Mouse (Mus musculus): ENCODE measurements around the gene Rab3gap2. TPM values are rescaled to one million over a fixed set of nuclear protein-coding genes. Genes with fewer than 3 reads are reported as not detected.

The Rab3gap2 gene
- polyA plus RNA-seq, 1 experiment from 2014 or later: 13.8 TPM

GRCm38 (mm10) chr1:185243013-185243412 lies 39.1 kb downstream of the Rab3gap2 start:
- Histone ChIP-seq H3K9me3 (replicated peaks; ENCODE audit: control insufficient read depth, low read length) (no peaks in the 10 kb centered on the region), H3K4me3 (ENCODE audit: low read depth, low read length) (no peak overlapping the region), H3K4me1 (ENCODE audit: control insufficient read depth, low read depth, low read length) (no peaks in the 10 kb centered on the region), H3K27ac (ENCODE audit: low read length) (no peak overlapping the region), H3K36me3 (ENCODE audit: control insufficient read depth, insufficient read depth) (peaks cover 15% of the 10 kb centered on the region), H3K9ac (ENCODE audit: low read depth, low read length) (no peak overlapping the region), H3K4me2 (ENCODE audit: low read depth, low read length) (no peak overlapping the region), H3K27me3 (ENCODE audit: control insufficient read depth, insufficient read depth, low read depth, low read length) (no peaks in the 10 kb centered on the region)
- 78% methylated on average over 8 of the region's 8 CpGs for WGBS (ENCODE audit: insufficient replicate concordance)
- no peak for ATAC-seq (ENCODE audit: low read depth)

GRCm38 (mm10) chr1:185245456-185245855 lies 41.5 kb downstream of the Rab3gap2 start:
- 72% methylated on average over 7 of the region's 7 CpGs for WGBS (ENCODE audit: insufficient replicate concordance)
- Histone ChIP-seq H3K9ac (ENCODE audit: low read depth, low read length) (no peak overlapping the region), H3K4me3 (ENCODE audit: low read depth, low read length) (no peak overlapping the region), H3K27ac (ENCODE audit: low read length) (no peak overlapping the region), H3K27me3 (ENCODE audit: control insufficient read depth, insufficient read depth, low read depth, low read length) (no peaks in the 10 kb centered on the region), H3K9me3 (replicated peaks; ENCODE audit: control insufficient read depth, low read length) (no peaks in the 10 kb centered on the region), H3K4me2 (ENCODE audit: low read depth, low read length) (no peak overlapping the region), H3K4me1 (ENCODE audit: control insufficient read depth, low read depth, low read length) (no peaks in the 10 kb centered on the region), H3K36me3 (ENCODE audit: control insufficient read depth, insufficient read depth) (peaks cover 14% of the 10 kb centered on the region)
- ATAC-seq (ENCODE audit: low read depth): no peak

DNA sequence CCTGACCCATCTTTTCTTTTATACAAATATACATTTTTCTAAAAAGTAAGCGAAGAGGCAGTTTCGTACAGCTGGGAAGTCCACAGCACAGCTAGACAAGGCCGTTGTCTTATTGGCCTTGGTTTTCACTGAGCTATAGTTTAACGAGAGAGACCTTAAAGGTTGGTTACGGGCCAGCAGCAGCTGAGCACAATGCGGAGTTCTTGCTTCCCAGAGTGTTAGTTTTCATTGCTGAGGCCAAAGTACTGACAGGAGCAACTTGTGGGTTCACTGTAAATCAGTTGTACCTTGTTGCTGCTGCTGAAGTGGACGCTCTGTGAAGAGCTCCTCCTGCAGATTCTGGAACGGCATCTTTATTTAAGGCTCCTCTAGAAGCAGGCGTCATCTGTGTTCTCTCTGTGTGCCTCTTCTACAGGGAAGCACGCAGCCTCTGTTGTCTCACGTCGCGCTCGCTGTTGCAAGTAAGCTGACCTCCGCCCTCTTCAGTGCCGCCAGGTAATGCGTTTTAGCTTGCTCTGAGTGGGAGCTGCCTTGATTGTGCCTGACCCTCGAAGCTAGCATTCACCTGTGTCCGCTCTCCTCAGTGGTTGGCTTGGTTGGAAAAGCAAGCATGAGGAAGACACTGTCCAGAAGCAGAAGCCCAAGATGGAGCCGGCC lies 43.6 kb downstream of the Rab3gap2 start:
- peaks cover 2% of the 10 kb centered on the region; the same call in 1 of the 2 replicates for H3K4me1 ChIP-seq (ENCODE audit: control insufficient read depth, low read depth, low read length)
- H3K27me3 ChIP-seq (ENCODE audit: control insufficient read depth, insufficient read depth, low read depth, low read length): no peaks in the 10 kb centered on the region
- H3K36me3 ChIP-seq (ENCODE audit: control insufficient read depth, insufficient read depth): peaks cover 21% of the 10 kb centered on the region
- H3K9me3 ChIP-seq (replicated peaks; ENCODE audit: control insufficient read depth, low read length): no peaks in the 10 kb centered on the region
- H3K27ac ChIP-seq (ENCODE audit: low read length): peak overlapping the region; percentile 64
- ATAC-seq (ENCODE audit: low read depth): peak; percentile 51; the same call in 1 of the 2 replicates
- H3K4me3 ChIP-seq (ENCODE audit: low read depth, low read length): no peak overlapping the region
- no peak overlapping the region for H3K4me2 ChIP-seq (ENCODE audit: low read depth, low read length)
- no peak overlapping the region for H3K9ac ChIP-seq (ENCODE audit: low read depth, low read length)
- WGBS (ENCODE audit: insufficient replicate concordance): 80% methylated on average over 20 of the region's 20 CpGs

- Histone ChIP-seq H3K36me3 (ENCODE audit: control insufficient read depth, insufficient read depth) (peaks cover 26% of the 10 kb centered on the region), H3K27ac (ENCODE audit: low read length) (no peak overlapping the region)
- 77% methylated on average over 8 of the region's 8 CpGs for whole genome bisulfite sequencing (ENCODE audit: insufficient replicate concordance)
Measured at GRCm38 (mm10) chr1:185248728-185249127, 44.8 kb downstream of the Rab3gap2 start.

DNA sequence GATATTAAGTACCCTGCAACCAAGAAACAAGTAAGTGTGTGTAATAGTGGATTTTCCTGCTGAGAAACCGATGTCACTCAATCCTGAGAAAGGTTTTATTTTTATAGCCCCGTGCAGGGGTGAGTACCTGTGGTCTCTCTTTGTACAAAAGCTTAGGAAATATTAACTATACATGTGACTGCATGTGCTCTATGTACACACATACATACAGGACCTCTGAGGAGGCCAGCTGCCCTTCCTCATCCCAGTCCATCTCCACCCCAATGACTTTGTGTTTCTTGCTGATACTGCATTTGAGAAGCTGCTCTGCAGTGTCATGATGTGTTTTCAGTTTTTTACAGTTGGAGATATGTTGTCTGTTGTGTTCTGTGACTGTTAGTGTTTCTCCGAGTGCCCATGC lies 48.4 kb downstream of the Rab3gap2 start:
- WGBS (ENCODE audit: insufficient replicate concordance): 76% methylated on average over 3 of the region's 3 CpGs
- Histone ChIP-seq H3K4me1 (ENCODE audit: control insufficient read depth, low read depth, low read length) (peaks cover 5% of the 10 kb centered on the region), H3K36me3 (ENCODE audit: control insufficient read depth, insufficient read depth) (peaks cover 26% of the 10 kb centered on the region), H3K9me3 (replicated peaks; ENCODE audit: control insufficient read depth, low read length) (no peaks in the 10 kb centered on the region), H3K27me3 (ENCODE audit: control insufficient read depth, insufficient read depth, low read depth, low read length) (no peaks in the 10 kb centered on the region), H3K9ac (ENCODE audit: low read depth, low read length) (no peak overlapping the region), H3K27ac (ENCODE audit: low read length) (no peak overlapping the region), H3K4me2 (ENCODE audit: low read depth, low read length) (no peak overlapping the region), H3K4me3 (ENCODE audit: low read depth, low read length) (no peak overlapping the region)
- no peak for ATAC-seq (ENCODE audit: low read depth)

More at GRCm38 (mm10) chr1:185248728-185249127, 44.8 kb downstream of the Rab3gap2 start:
- ATAC-seq (ENCODE audit: low read depth): no peak
- Histone ChIP-seq H3K27me3 (ENCODE audit: control insufficient read depth, insufficient read depth, low read depth, low read length) (no peaks in the 10 kb centered on the region), H3K4me3 (ENCODE audit: low read depth, low read length) (no peak overlapping the region), H3K9ac (ENCODE audit: low read depth, low read length) (no peak overlapping the region), H3K9me3 (replicated peaks; ENCODE audit: control insufficient read depth, low read length) (no peaks in the 10 kb centered on the region), H3K4me1 (ENCODE audit: control insufficient read depth, low read depth, low read length) (peaks cover 5% of the 10 kb centered on the region), H3K4me2 (ENCODE audit: low read depth, low read length) (no peak overlapping the region)

- no peak overlapping the region for H3K4me2 ChIP-seq (ENCODE audit: low read depth, low read length)
- H3K27me3 ChIP-seq (ENCODE audit: control insufficient read depth, insufficient read depth, low read depth, low read length): no peaks in the 10 kb centered on the region
- H3K36me3 ChIP-seq (ENCODE audit: control insufficient read depth, insufficient read depth): peaks cover 26% of the 10 kb centered on the region
- H3K9me3 ChIP-seq (replicated peaks; ENCODE audit: control insufficient read depth, low read length): no peaks in the 10 kb centered on the region
- no peak overlapping the region for H3K9ac ChIP-seq (ENCODE audit: low read depth, low read length)
- H3K4me3 ChIP-seq (ENCODE audit: low read depth, low read length): no peak overlapping the region
- 72% methylated on average over 12 of the region's 12 CpGs for WGBS (ENCODE audit: insufficient replicate concordance)
- no peak for ATAC-seq (ENCODE audit: low read depth)
- no peak overlapping the region for H3K27ac ChIP-seq (ENCODE audit: low read length)
- H3K4me1 ChIP-seq (ENCODE audit: control insufficient read depth, low read depth, low read length): peaks cover 5% of the 10 kb centered on the region
Measured at GRCm38 (mm10) chr1:185253140-185253892, 49.4 kb downstream of the Rab3gap2 start.

DNA sequence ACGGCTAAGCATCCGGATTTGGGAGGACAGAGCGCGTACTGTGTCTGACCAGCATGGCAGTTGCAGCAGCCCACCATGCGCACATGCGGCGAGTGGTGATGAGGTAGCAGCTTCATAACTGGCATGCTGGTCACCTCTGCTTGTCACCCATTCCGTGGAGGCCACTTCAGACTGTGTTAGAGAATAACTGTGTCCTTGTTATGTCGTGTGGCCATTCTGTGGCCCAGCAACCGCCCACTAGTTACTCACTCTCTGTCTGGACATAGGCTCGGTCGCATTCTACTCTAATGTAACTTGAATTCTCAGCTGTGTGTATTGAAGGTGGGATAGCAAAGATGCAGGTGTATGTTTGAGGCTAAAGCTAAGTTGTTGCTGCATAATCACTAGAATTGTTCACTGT lies 51.4 kb downstream of the Rab3gap2 start:
- H3K36me3 ChIP-seq (ENCODE audit: control insufficient read depth, insufficient read depth): peaks cover 26% of the 10 kb centered on the region

DNA sequence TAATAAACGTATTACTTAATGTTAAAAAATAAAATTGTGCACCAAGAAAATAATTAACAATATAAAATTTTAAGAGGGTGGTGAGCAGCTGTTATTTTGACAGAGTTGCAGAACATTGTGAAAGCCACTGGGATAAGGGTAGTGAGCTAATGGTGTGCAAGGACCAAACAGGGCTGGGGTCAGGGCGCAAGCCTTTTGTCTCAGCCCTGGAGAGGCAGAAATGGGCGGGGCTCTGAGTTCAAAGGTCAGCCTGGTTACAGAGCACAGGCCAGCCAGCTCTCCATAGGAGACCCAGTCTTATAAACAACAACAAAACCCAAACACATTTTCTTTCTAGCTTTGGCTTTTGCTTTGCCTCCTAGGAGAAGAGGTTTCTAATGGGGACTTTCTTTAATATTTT lies 52.8 kb downstream of the Rab3gap2 start:
- peak; percentile 56; the same call in 1 of the 2 replicates for ATAC-seq (ENCODE audit: low read depth)
- peaks cover 22% of the 10 kb centered on the region for H3K36me3 ChIP-seq (ENCODE audit: control insufficient read depth, insufficient read depth)

More for the DNA sequence above, 51.4 kb downstream of the Rab3gap2 start:
- Histone ChIP-seq H3K9ac (ENCODE audit: low read depth, low read length) (no peak overlapping the region), H3K4me2 (ENCODE audit: low read depth, low read length) (no peak overlapping the region), H3K4me1 (ENCODE audit: control insufficient read depth, low read depth, low read length) (peaks cover 5% of the 10 kb centered on the region), H3K27me3 (ENCODE audit: control insufficient read depth, insufficient read depth, low read depth, low read length) (no peaks in the 10 kb centered on the region), H3K9me3 (replicated peaks; ENCODE audit: control insufficient read depth, low read length) (no peaks in the 10 kb centered on the region), H3K4me3 (ENCODE audit: low read depth, low read length) (no peak overlapping the region), H3K27ac (ENCODE audit: low read length) (no peak overlapping the region)
- no peak for ATAC-seq (ENCODE audit: low read depth)
- WGBS (ENCODE audit: insufficient replicate concordance): 90% methylated on average over 12 of the region's 12 CpGs

GRCm38 (mm10) chr1:185262565-185262964 lies 58.6 kb downstream of the Rab3gap2 start:
- H3K27ac ChIP-seq (ENCODE audit: low read length): no peak overlapping the region
- no peaks in the 10 kb centered on the region for H3K4me1 ChIP-seq (ENCODE audit: control insufficient read depth, low read depth, low read length)
- 0 out of 2 replicates have a peak, but pooled peaks have one; percentile 21 for ATAC-seq (ENCODE audit: low read depth)
- no peaks in the 10 kb centered on the region for H3K9me3 ChIP-seq (replicated peaks; ENCODE audit: control insufficient read depth, low read length)
- H3K4me3 ChIP-seq (ENCODE audit: low read depth, low read length): no peak overlapping the region
- WGBS (ENCODE audit: insufficient replicate concordance): 66% methylated on average over 14 of the region's 14 CpGs
- H3K36me3 ChIP-seq (ENCODE audit: control insufficient read depth, insufficient read depth): peaks cover 23% of the 10 kb centered on the region
- no peak overlapping the region for H3K9ac ChIP-seq (ENCODE audit: low read depth, low read length)
- H3K27me3 ChIP-seq (ENCODE audit: control insufficient read depth, insufficient read depth, low read depth, low read length): no peaks in the 10 kb centered on the region
- H3K4me2 ChIP-seq (ENCODE audit: low read depth, low read length): no peak overlapping the region

More for the DNA sequence above, 52.8 kb downstream of the Rab3gap2 start:
- Histone ChIP-seq H3K27me3 (ENCODE audit: control insufficient read depth, insufficient read depth, low read depth, low read length) (no peaks in the 10 kb centered on the region), H3K9me3 (replicated peaks; ENCODE audit: control insufficient read depth, low read length) (no peaks in the 10 kb centered on the region), H3K4me1 (ENCODE audit: control insufficient read depth, low read depth, low read length) (peaks cover 5% of the 10 kb centered on the region), H3K4me2 (ENCODE audit: low read depth, low read length) (no peak overlapping the region), H3K9ac (ENCODE audit: low read depth, low read length) (no peak overlapping the region), H3K4me3 (ENCODE audit: low read depth, low read length) (no peak overlapping the region), H3K27ac (ENCODE audit: low read length) (no peak overlapping the region; the same call in 1 of the 2 replicates)
- WGBS (ENCODE audit: insufficient replicate concordance): 69% methylated on average over 3 of the region's 3 CpGs
